In genomic region chr15:98830736-98831683, GRCm38 (mm10) we compare ENCODE assay signal across 8 mouse cellular contexts. TPM values are rescaled to one million over a fixed set of nuclear protein-coding genes. Genes with fewer than 3 reads are reported as not detected.
A peak's percentile ranks its signal among the peaks of the same experiment; 100 is the strongest.
DNase-seq lines count a peak whose midpoint lies in the region; ATAC-seq and TF ChIP-seq lines count a peak whose summit lies in the region.

Gene Prkag1 (minus strand): TSS chr15:98831521.

- peak within 1 kb of the TSS; percentile 90 for H3K4me3 ChIP-seq in bone marrow, adult 2 months (replicated peaks; ENCODE audit: control insufficient read depth, low read depth, low read length)
- peak within 1 kb of the TSS; percentile 65 for H3K4me3 ChIP-seq in embryonic facial prominence, embryonic 15.5 days (replicated peaks)
- H3K4me3 ChIP-seq in limb, embryonic 14.5 days (replicated peaks; ENCODE audit: low read length): peak within 1 kb of the TSS; percentile 53
- peak within 1 kb of the TSS; percentile 68 for H3K4me3 ChIP-seq in midbrain, postnatal 0 days (ENCODE audit: low read depth, low read length)

- H3K4me2 ChIP-seq in embryonic facial prominence, embryonic 15.5 days (replicated peaks): peak within 1 kb of the TSS; percentile 53
- H3K4me2 ChIP-seq in limb, embryonic 14.5 days (replicated peaks; ENCODE audit: low read depth, low read length, severe bottlenecking): peak within 1 kb of the TSS; percentile 50
- peak within 1 kb of the TSS; percentile 53 for H3K4me2 ChIP-seq in midbrain, postnatal 0 days (ENCODE audit: low read depth, low read length, poor library complexity, severe bottlenecking)

- peak; percentile 96 for ATAC-seq in embryonic facial prominence, embryonic 15.5 days (ENCODE audit: insufficient number of reproducible peaks, low FRiP score, low TSS enrichment, low read depth)
- ATAC-seq in limb, embryonic 14.5 days (ENCODE audit: low FRiP score, low read depth): peak; percentile 95
- peak; percentile 95 for ATAC-seq in midbrain, postnatal 0 days (ENCODE audit: low FRiP score)

- peak within 1 kb of the TSS; percentile 91 for H3K9ac ChIP-seq in embryonic facial prominence, embryonic 15.5 days
- peak within 1 kb of the TSS; percentile 78 for H3K9ac ChIP-seq in limb, embryonic 14.5 days (ENCODE audit: low read depth, low read length, severe bottlenecking)
- H3K9ac ChIP-seq in midbrain, postnatal 0 days (replicated peaks; ENCODE audit: low read length, poor library complexity, severe bottlenecking): peak within 1 kb of the TSS; percentile 75

- peaks cover 34% of the 10 kb centered on the region for H3K36me3 ChIP-seq in embryonic facial prominence, embryonic 15.5 days
- peaks cover 36% of the 10 kb centered on the region for H3K36me3 ChIP-seq in limb, embryonic 14.5 days (ENCODE audit: control insufficient read depth, insufficient read depth, low read length)
- H3K36me3 ChIP-seq in midbrain, postnatal 0 days (ENCODE audit: insufficient read depth, low read length): peaks cover 29% of the 10 kb centered on the region

- H3K9me3 ChIP-seq in embryonic facial prominence, embryonic 15.5 days (replicated peaks): no peaks in the 10 kb centered on the region
- no peaks in the 10 kb centered on the region for H3K9me3 ChIP-seq in limb, embryonic 14.5 days (ENCODE audit: control insufficient read depth, low read length)
- H3K9me3 ChIP-seq in midbrain, postnatal 0 days (ENCODE audit: low read length): no peaks in the 10 kb centered on the region

- TF ChIP-seq CTCF in bone marrow, adult 2 months (IDR thresholded peaks at IDR 0.05; ENCODE audit: control insufficient read depth, insufficient read depth, low read length): peak; percentile 37; the same call in 1 of the 2 replicates
- TF ChIP-seq CTCF in midbrain, postnatal 0 days (IDR thresholded peaks at IDR 0.05): peak; percentile 68

- peak; percentile 68; the same call in 1 of the 2 replicates for TF ChIP-seq POLR2A in bone marrow, adult 2 months (IDR thresholded peaks at IDR 0.05; ENCODE audit: borderline replicate concordance, control insufficient read depth, low read depth, low read length)
- no peak for TF ChIP-seq POLR2A in limb, embryonic 14.5 days (IDR thresholded peaks at IDR 0.05; ENCODE audit: borderline replicate concordance, extremely low read depth, insufficient read depth, insufficient read length)

- H3K4me1 ChIP-seq in bone marrow, adult 2 months (ENCODE audit: control insufficient read depth, insufficient read depth, low read length): peaks cover 2% of the 10 kb centered on the region
- peaks cover 22% of the 10 kb centered on the region for H3K4me1 ChIP-seq in embryonic facial prominence, embryonic 15.5 days
- peaks cover 6% of the 10 kb centered on the region; the same call in 1 of the 2 replicates for H3K4me1 ChIP-seq in limb, embryonic 14.5 days (ENCODE audit: control insufficient read depth, insufficient read depth, low read length)
- H3K4me1 ChIP-seq in midbrain, postnatal 0 days (ENCODE audit: insufficient read depth, low read length): 0 out of 2 replicates have a peak, but pooled peaks cover 3% of the 10 kb centered on the region

- under 1% methylated on average over 65 of the region's 66 CpGs for WGBS in bone marrow, adult 2 months
- under 1% methylated on average over 65 of the region's 66 CpGs for WGBS in embryonic facial prominence, embryonic 15.5 days
- under 1% methylated on average over 44 of the region's 66 CpGs for WGBS in limb, embryonic 14.5 days
- WGBS in midbrain, postnatal 0 days: under 1% methylated on average over 63 of the region's 66 CpGs

- no peaks in the 10 kb centered on the region for H3K27me3 ChIP-seq in embryonic facial prominence, embryonic 15.5 days
- H3K27me3 ChIP-seq in limb, embryonic 14.5 days (ENCODE audit: control insufficient read depth, insufficient read depth, low read length): no peaks in the 10 kb centered on the region
- H3K27me3 ChIP-seq in midbrain, postnatal 0 days (ENCODE audit: insufficient read depth, low read length): no peaks in the 10 kb centered on the region

- peak within 1 kb of the TSS; percentile 90 for H3K27ac ChIP-seq in bone marrow, adult 2 months (ENCODE audit: control insufficient read depth, insufficient read depth, low read depth, low read length, poor library complexity)
- H3K27ac ChIP-seq in embryonic facial prominence, embryonic 15.5 days (replicated peaks): peak within 1 kb of the TSS; percentile 94
- peak within 1 kb of the TSS; percentile 89 for H3K27ac ChIP-seq in limb, embryonic 14.5 days (replicated peaks; ENCODE audit: low read depth, low read length)
- H3K27ac ChIP-seq in midbrain, postnatal 0 days (ENCODE audit: low read depth, low read length): peak within 1 kb of the TSS; percentile 77

- DNase-seq in 416B (ENCODE audit: low read depth): peak; percentile 98
- DNase-seq in heart, adult 8-10 months (ENCODE audit: low spot score): peak; percentile 96
- DNase-seq in kidney, adult 9 months: peak; percentile 97
- peak; percentile 92 for DNase-seq in limb, embryonic 14.5 days (ENCODE audit: low spot score)
- peak; percentile 96 for DNase-seq in midbrain, postnatal 0 days (ENCODE audit: low spot score)
- DNase-seq in spleen, postnatal 14 days (ENCODE audit: low spot score in 2 of 2): peak; percentile 93 to 95

RNA-seq across cellular contexts. Expression of gene Prkag1, which starts in this region (rescaled TPM):
- polyA plus RNA-seq in bone marrow, adult 2 months (2011; ENCODE audit: insufficient read depth, insufficient read length, low replicate concordance, missing spikeins): 64.8 and 107 TPM in 2 replicates
- 90.5 and 91.9 TPM in 2 replicates for polyA plus RNA-seq in embryonic facial prominence, embryonic 15.5 days (2015; fragmentation: Nextera tagmentation; extraction: Ambion mirVana)
- total RNA-seq in heart, adult 8-10 months (2022): 100 to 1,000 TPM in 2 of 4 experiments, 10 to 100 TPM in 2; 96.7 to 129 (median 109) TPM
- 93.1 and 93.7 TPM in 2 replicates for polyA plus RNA-seq in limb, embryonic 14.5 days (2012; rRNA removed)
- polyA plus RNA-seq in limb, embryonic 14.5 days (2014; fragmentation: Nextera tagmentation; extraction: Ambion mirVana): 81.3 and 82.3 TPM in 2 replicates
- total RNA-seq in midbrain, postnatal 0 days (2014; rRNA removed): 45.1 and 50.6 TPM in 2 replicates
- polyA plus RNA-seq in midbrain, postnatal 0 days (2015; fragmentation: Nextera tagmentation; extraction: Ambion mirVana): 50.6 and 57.4 TPM in 2 replicates

Comparison
In these comparisons a context has a peak if more than half of its experiments do, and no peak if none do; other contexts are left out.
1. Peak in every context shown above with its lines: DNase-seq, ATAC-seq, H3K4me3 ChIP-seq and H3K27ac ChIP-seq.